Mouse (Mus musculus) testis, adult 2 months (tissue): ENCODE results near the gene Bsg. TPM values are rescaled to one million over a fixed set of nuclear protein-coding genes. Genes with fewer than 3 reads are reported as not detected.

ENCODE experiments used
- H3K27ac ChIP-seq: fragments of 200-500 bp; 2 replicates; pipeline ENCODE4 v1.5.1; 2012; ENCODE audit warnings: low read depth, low read length; ENCODE audit not compliant: control insufficient read depth, insufficient read depth
- H3K27me3 ChIP-seq: fragments of 200-500 bp; 2 replicates; pipeline ENCODE4 v1.6.1; 2012; ENCODE audit warnings: mild to moderate bottlenecking, low read length, moderate library complexity; ENCODE audit not compliant: control insufficient read depth, insufficient read depth
- H3K36me3 ChIP-seq: fragments of 200-500 bp; 2 replicates; pipeline ENCODE4 v1.6.1; 2012; ENCODE audit warnings: mild to moderate bottlenecking, low read length; ENCODE audit not compliant: control insufficient read depth, insufficient read depth
- H3K4me1 ChIP-seq: fragments of 200-500 bp; 2 replicates; pipeline ENCODE4 v1.6.1; 2012; ENCODE audit warnings: low read length; ENCODE audit not compliant: control insufficient read depth, insufficient read depth
- H3K4me3 ChIP-seq: fragments of 200-500 bp; 2 replicates; pipeline ENCODE4 v1.5.1; 2012; ENCODE audit warnings: low read depth, mild to moderate bottlenecking, low read length, moderate library complexity, mixed read lengths; ENCODE audit not compliant: control insufficient read depth
- CTCF ChIP-seq: fragments of 200-500 bp; IDR thresholded peaks from 2 replicates; pipeline ENCODE4 v1.5.1; 2012; ENCODE audit warnings: low read depth, mild to moderate bottlenecking, inconsistent platforms, low read length, moderate library complexity; ENCODE audit not compliant: control insufficient read depth, insufficient read depth, insufficient replicate concordance
- POLR2A ChIP-seq: fragments of 200-500 bp; IDR thresholded peaks from 2 replicates; pipeline ENCODE4 v1.6.1; 2012; ENCODE audit warnings: low read depth, mild to moderate bottlenecking, inconsistent platforms, low read length, moderate library complexity; ENCODE audit not compliant: control insufficient read depth
- polyA plus RNA-seq: library from polyadenylated mRNA; depleted of rRNA; stranded (reverse); fragments of >200 nt; gene quantifications from 2 replicates; pipeline ENCODE4 v1.2.3, GENCODE M21; 2012

Bsg gene
- polyA plus RNA-seq, 1 experiment = 920 TPM

DNA sequence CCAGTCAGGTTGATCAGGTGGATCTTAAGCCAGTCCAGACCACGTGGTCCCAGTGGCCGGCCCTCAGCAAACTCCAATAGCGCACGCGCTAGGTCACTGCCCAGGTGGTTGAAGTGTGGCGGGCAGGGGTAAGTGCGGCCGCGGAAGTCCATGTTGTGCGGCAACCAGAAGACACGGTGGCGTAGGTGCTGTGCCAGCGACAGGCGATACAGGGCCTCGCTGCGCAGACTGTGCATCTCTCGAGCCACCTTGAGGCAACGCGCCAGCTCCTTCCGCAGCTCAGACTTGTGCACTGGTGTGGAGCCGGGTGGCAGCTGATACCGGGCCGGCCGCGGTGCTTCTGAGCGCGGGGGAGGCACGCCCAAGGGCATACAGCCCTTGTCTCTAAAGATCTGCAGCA is 34.9 kb downstream of the Bsg start:
- Histone ChIP-seq H3K36me3 (no peaks in the 10 kb centered on the region; the same call in none of the 2 replicates), H3K4me3 (no peak overlapping the region), H3K27me3 (no peaks in the 10 kb centered on the region), H3K27ac (no peak overlapping the region), H3K4me1 (peaks cover 23% of the 10 kb centered on the region)
- no peak for TF ChIP-seq POLR2A

- Histone ChIP-seq H3K27me3 (no peaks in the 10 kb centered on the region), H3K36me3 (no peaks in the 10 kb centered on the region; the same call in none of the 2 replicates), H3K27ac (no peak overlapping the region), H3K4me1 (peaks cover 16% of the 10 kb centered on the region), H3K4me3 (no peak overlapping the region)
- TF ChIP-seq CTCF = 0 out of 2 replicates have a peak, but pooled peaks have one; percentile 4
- no peak for TF ChIP-seq POLR2A
These were observed 36.6 kb downstream of the Bsg start for GRCm38 (mm10) chr10:79740863-79741262.

DNA sequence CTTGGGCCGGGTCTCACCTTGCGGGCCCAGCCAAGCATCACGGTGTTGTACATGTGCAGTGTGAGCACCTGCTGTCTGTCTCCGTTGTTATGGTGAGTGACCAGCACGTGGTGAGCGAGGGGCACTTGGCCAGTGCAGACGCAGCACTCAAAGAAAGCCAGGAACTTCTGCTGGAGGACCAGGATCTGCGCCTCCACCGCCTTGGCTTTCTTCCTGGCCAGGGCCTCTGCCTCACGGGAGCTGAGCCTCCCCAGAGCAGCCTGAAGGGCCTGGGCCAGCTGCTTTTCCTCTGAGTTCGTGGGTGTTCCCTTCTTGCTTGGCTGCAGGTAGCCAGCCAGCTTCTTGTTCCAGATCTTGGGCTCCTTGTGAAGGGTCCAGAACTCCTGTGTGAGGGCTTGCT is 38.9 kb downstream of the Bsg start:
- Histone ChIP-seq H3K27ac (no peak overlapping the region), H3K27me3 (no peaks in the 10 kb centered on the region), H3K4me1 (peaks cover 5% of the 10 kb centered on the region), H3K4me3 (no peak overlapping the region), H3K36me3 (no peaks in the 10 kb centered on the region; the same call in none of the 2 replicates)
- no peak for TF ChIP-seq CTCF
- no peak for TF ChIP-seq POLR2A

DNA sequence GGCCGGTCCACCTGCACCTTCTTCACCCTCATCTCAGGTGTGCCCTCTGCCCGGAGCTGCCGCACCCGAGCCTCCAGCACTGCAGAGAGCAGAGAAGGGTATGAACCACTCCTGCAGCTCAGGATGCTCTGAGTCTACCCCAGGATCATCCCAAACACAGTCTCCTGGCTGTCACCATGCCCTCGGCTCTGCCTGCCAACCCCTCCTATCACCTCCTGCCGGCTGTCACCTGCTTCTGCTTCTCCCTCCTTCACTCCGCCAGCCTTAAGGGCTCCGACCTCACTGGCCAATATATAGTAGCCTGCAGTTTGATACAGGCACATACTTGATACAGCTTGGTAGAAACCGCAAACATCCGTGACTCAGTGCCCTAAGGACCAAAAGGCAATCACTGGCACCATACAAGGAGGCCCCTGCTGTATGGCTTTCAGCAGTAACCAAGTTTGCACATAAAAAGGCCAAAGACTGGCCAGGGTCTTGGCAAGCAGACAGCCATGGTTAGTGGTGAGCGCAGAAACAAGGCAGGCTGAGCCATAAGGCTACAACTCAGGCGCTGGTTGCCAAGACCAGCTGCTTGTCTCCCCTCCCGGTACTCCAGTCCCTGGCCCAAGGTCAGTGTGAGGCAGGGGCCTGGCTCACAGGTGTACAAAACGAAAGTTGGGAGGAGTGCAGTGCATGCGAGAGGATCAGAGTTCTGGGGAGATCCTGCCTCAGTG is 39.5 kb downstream of the Bsg start:
- TF ChIP-seq CTCF (no peak), POLR2A (no peak)
- Histone ChIP-seq H3K27me3 (no peaks in the 10 kb centered on the region), H3K27ac (no peak overlapping the region), H3K4me1 (peaks cover 4% of the 10 kb centered on the region), H3K36me3 (no peaks in the 10 kb centered on the region; the same call in none of the 2 replicates), H3K4me3 (no peak overlapping the region)

GRCm38 (mm10) chr10:79745411-79745810 is 41.1 kb downstream of the Bsg start:
- H3K27ac ChIP-seq = no peak overlapping the region
- H3K27me3 ChIP-seq = no peaks in the 10 kb centered on the region
- peaks cover 4% of the 10 kb centered on the region for H3K4me1 ChIP-seq
- H3K4me3 ChIP-seq = no peak overlapping the region
- H3K36me3 ChIP-seq = no peaks in the 10 kb centered on the region; the same call in none of the 2 replicates
- TF ChIP-seq CTCF = no peak

DNA sequence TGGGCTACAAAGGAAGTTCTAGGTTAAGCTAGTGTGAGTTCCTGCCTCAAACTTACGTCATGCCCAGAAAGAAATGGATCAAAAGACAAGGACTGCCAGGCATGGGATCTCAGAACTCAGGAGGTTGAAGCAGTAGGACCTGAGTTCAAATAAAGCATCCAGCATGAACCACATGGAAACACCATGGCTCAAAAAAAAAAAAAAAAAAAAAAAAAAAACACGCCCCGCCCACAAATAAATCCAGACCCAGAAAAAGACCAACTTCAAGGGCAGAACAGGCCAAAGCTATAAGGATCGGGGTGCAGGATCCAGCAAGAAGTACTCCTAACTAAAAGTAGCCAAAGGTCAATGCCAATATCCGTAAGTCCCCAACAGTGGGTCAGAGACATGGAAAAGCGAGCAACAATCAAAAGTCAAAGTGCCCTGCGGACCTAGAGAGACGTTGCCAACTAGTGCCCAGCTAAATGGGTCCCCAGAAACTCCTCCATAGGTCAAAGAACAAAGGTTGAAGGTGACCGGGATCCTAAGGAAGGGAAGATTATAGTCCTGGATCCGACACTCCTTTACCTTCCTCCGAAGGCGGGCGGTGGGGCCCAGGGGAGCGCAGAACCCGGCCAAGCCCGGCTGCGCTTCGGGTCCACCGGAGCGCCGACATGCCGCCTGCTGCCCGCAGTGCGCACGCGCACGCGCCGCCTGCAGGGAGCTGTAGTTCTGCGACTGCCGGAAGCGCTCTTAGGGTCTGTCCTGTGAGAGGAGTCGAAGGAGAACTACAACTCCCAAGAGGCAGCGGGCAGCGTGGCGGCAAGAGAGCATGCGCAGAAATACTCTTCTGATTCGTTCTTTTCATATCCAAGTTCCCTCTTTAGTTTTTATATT is 41.8 kb downstream of the Bsg start, which contains the start of gene Polrmt:
Gene Polrmt (minus strand): TSS at position 684 of the 876 bp plus-strand sequence.
- Histone ChIP-seq H3K4me3 (peak within 1 kb of the TSS; percentile 88), H3K27me3 (no peaks in the 10 kb centered on the region), H3K27ac (peak within 1 kb of the TSS; percentile 30), H3K4me1 (peaks cover 4% of the 10 kb centered on the region), H3K36me3 (no peaks in the 10 kb centered on the region; the same call in 1 of the 2 replicates)
- peak; percentile 84 for TF ChIP-seq POLR2A
- no peak for TF ChIP-seq CTCF

GRCm38 (mm10) chr10:79746774-79747151 is 42.5 kb downstream of the Bsg start:
- H3K4me3 ChIP-seq = no peak overlapping the region
- H3K4me1 ChIP-seq = peaks cover 4% of the 10 kb centered on the region
- H3K36me3 ChIP-seq = no peaks in the 10 kb centered on the region
- H3K27ac ChIP-seq = no peak overlapping the region
- TF ChIP-seq CTCF = no peak
- TF ChIP-seq POLR2A = no peak
- no peaks in the 10 kb centered on the region for H3K27me3 ChIP-seq
